Mouse (Mus musculus) frontal cortex, postnatal 10 days (tissue): ENCODE measurements around the gene Tada2b.

ENCODE experiments used
- DNase-seq, 2 experiments: peaks; one replicate each; pipeline ENCODE4 v3.0.0; 2022; ENCODE audit warnings: low spot score in 2 of 2, mixed read lengths in 1 of 2

Gene Tada2b

GRCm38 (mm10) chr5:36484171-36484990 lies at the start of gene Tada2b, which contains the start of gene Ccdc96:
Tada2b (minus strand) TSS chr5:36484285.
Ccdc96 (plus strand) TSS chr5:36484588.
- peak; percentile 98 for DNase-seq

DNA sequence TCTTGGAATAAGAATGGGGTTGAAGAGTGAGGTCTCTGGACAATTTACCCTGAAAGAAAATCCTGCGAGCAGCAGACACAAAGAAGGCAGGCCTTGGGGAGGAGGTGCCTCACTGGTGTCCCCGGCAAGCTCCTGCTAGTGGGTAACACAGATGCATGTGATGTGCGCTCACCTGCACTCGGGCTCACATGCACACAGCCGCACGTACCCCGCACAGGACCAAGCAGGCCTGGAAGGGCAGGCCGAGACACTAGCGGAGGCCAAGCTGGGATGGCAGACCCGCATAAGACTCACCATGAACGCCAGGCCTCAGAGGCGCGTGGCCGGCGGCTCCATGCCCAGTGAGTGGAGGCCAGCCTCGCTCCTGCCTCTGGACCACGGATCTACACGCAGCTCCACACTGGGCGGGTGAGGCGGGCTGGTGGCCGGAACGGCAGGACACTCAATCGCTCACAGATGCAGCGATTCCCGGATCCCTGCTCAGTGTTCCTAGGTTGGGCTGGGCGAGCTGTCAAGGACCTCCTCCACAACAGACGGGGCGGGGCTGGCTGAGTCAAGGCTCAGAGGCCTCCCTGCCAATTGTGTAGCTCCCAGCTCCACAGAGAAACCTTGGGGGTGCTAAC lies 46.2 kb upstream of the Tada2b start:
- DNase-seq = peak; percentile 86 to 89

DNA sequence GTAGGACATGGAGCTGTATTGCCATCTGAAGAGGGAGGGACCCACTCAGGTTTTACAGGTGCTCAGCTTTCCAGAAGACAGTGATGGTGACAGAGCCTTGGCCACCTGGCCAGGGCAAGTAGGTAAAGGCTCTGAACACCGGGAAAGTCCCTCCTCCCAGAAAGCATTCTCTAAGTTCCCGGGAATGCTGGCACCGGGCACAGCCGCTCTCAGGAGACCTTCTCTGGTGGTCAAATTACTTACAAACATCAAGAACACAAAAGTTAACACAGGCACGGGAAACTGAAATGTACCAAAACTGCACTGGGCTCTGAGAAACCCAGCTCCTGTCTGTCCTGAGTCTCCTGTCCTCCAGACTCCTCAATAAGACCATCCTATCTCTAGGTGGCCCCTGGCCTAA lies 45.6 kb upstream of the Tada2b start:
- no peak for DNase-seq

DNA sequence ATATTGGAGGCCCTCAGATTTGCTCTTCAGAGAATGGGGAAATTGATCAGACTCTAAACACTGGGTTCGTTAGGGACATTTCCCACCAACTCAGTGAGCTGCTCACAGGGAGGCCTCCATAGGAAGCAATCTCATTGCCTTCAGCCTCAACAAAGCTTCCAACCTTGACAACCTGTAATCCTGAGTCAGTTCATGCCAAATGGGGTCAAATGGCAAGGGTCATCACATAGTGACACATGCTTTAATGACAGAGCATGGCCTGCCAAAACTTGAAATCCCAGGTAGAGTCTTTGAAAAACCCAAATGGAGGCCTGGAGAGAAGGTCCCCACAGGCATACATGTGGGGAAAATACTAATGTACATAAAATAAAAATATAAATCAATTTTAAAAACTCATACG lies 42.8 kb upstream of the Tada2b start:
- DNase-seq = no peak

DNA sequence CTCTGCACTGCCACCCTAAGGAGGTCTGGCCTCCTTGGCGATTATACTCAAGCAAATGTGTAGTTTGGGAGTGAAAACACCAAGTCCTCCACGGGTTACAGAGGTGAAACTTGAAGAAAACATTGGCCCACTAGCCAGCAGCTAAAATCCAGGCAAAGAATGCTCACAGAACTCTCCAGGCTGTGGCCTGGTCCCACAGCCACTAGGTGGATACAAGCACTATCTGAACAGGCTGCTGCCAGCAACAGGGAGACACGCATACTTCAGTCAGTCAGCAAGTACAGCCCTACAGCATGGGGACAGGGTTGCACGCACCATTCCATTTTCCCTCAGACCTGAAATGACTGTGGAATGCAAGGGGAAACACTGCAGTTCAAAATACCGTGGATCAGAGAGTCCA lies 42.2 kb upstream of the Tada2b start:
- no peak for DNase-seq

- DNase-seq = no peak
Observed at GRCm38 (mm10) chr5:36525216-36525615, 41.1 kb upstream of the Tada2b start.

- no peak for DNase-seq
Observed at GRCm38 (mm10) chr5:36523219-36523703, 39.2 kb upstream of the Tada2b start.

- no peak for DNase-seq
Observed at GRCm38 (mm10) chr5:36522782-36523181, 38.7 kb upstream of the Tada2b start.

DNA sequence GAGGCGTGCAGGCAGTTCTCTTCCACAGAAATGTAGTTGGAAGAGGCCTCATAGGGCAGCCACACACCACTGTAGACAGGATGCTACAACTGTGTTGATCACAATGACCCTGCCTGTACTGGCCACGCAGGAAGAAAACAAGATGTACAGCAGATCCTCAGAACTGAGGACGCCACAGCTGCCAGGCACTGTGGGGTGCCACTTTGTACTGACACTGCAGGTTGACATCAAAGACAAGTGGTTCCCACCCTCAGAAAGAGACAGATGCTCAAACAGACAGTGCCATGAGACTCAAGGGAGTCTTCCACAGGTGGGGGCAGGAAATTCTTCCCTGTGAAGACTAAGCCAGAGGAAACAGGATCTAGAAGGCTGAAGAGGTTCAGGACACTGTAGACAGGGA lies 35.7 kb upstream of the Tada2b start:
- DNase-seq = no peak

DNA sequence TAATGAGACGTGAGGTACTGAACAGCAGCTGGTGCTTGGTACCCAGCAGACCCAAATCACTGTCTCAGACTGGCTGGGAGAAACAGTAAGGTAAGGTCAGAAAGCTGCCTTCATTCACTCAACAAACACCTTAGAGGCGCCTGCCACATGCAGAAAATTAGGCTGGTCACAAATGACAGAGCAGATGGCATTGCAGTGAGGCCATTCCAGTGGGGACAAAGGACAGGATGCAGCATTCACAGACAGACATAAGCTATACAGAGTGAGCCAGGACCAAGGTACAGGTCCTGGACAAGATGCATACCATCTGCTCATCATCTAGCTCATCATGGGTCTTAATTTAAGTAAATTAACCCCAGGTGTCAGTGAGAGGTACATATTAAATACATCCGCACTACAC lies 33.5 kb upstream of the Tada2b start:
- DNase-seq = no peak

DNA sequence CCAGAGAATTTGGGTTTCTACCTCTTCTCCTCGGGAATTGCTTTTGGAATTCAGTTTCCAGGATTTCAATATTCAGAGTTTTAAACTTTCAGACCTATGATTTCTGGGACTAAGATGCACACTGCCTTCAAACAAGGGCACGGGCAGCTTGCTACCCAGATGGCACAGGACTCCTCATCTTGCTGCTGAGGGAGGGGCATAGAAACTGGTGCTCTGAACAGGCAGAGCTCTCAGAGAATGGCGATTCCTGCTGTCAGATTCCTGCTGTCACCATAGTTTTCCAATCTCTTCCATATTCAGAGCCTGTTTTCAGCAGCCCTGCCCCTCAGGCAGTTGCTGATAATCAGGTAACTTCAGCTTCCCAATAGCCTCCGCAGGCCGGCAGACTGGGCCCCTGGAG lies 31.5 kb upstream of the Tada2b start:
- DNase-seq = no peak

GRCm38 (mm10) chr5:36515126-36515525 lies 31.0 kb upstream of the Tada2b start:
- peak in 1 of 2 experiments; percentile 27 for DNase-seq

GRCm38 (mm10) chr5:36510956-36511355 lies 26.9 kb upstream of the Tada2b start:
- DNase-seq = no peak

- DNase-seq = no peak
Observed at GRCm38 (mm10) chr5:36508351-36508750, 24.3 kb upstream of the Tada2b start.

DNA sequence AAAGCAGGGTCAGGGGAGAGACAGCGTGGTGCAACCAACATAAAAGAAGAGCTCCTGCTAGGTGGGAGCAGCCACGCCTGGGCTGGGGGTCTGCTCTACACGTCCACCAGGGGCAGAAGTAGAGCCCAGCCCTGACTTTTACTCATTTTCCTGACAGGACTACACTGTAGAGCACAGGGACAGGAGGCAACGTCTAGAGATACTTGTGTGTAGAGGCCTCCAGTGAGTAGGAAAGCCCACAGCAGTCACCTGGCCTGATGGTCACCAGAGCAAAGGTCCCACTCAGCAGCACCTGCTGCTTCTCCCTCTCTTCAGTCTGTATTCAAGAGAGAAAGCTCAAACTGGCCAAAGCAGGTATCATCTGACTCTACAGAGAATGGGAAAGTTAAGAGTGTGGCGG lies 21.6 kb upstream of the Tada2b start:
- no peak for DNase-seq

- DNase-seq = no peak
Observed at GRCm38 (mm10) chr5:36505235-36505634, 21.1 kb upstream of the Tada2b start.

GRCm38 (mm10) chr5:36494709-36495108 lies 10.6 kb upstream of the Tada2b start:
- no peak for DNase-seq

GRCm38 (mm10) chr5:36493919-36494318 lies 9.8 kb upstream of the Tada2b start:
- DNase-seq = no peak

GRCm38 (mm10) chr5:36489225-36489624 lies 5.1 kb upstream of the Tada2b start:
- peak in 1 of 2 experiments; percentile 27 for DNase-seq

- no peak for DNase-seq
Observed at GRCm38 (mm10) chr5:36485306-36485705, 1.2 kb upstream of the Tada2b start.

DNA sequence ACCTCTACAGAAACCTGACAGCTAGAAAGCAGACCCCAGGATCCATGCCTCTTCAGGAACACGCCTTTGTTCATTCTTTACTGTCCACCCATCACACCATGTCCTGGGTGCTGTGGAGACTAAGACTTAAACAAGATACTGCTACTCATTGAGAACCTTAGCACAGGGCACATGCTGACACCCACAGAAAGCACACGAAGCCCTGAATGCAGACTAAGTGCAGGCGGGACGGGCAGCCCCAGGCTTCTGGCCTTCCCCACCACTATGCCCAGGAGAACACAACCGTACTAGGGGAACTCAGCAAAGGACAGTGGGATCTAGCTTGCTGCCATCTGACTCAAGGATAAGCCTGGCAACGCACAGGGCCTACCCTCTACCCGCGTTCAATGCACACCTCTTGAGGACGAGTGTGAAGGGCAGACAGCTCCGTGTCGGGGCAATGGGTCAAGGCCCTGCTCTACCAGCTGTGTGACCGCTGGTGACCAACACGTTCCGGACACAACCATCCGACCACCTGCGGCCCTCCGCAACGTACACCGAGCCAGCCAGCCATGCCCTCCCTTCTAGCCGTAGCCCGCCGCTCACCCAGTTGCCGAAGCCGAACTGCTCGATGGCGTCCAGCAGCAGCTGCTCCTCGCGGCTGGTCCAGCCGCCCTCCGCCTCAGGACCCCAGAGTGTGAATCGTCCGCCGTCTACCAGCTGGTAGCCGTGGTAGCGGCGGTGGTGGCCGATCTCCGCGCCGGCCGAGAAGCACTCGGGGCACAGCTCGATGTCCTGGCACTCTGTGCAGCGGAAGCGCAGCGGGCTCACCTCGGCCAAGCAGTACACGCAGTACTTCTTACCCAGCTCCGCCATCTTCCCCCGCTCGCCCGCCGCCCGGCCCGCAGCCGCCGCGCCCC lies 633 bp downstream of the Tada2b start:
- peak in 1 of 2 experiments; percentile 54 for DNase-seq

DNA sequence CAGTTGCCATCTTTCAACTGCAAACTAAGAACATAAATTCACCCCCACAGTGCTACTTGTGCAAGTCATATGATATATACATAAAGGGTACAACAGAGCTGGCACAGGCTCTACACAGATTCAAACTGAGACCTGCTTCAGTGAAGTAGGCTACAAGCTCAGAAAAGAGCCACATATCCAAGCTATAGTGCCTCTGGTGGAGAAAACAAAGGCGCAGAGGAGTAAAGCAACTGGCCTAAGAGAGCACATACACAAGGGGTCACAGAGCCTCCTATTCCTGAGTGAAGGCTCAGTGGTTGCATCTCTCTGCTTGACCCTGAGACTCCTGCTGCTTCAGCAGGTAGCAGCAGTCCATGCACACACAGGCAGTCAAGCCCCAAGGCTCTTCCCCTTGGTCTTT lies 3.0 kb downstream of the Tada2b start:
- no peak for DNase-seq
